Comparison of ENCODE assay signal across 30 mouse cellular contexts in genomic region chr5:20860565-20860964, GRCm38 (mm10). TPM values are rescaled to one million over a fixed set of nuclear protein-coding genes. Genes with fewer than 3 reads are reported as not detected.
A peak's percentile ranks its signal among the peaks of the same experiment; 100 is the strongest.
DNase-seq lines count a peak whose midpoint lies in the region; ATAC-seq and TF ChIP-seq lines count a peak whose summit lies in the region.
"Had no signal": no experiment of that assay in that cellular context is flagged by ENCODE, and none has a peak within 500 bp of the region (broad histone marks: within the 10 kb centered on the region; RNA-seq: fewer than 3 reads in every experiment).

No protein-coding gene starts in this region.

- no peak for TF ChIP-seq POLR2A in bone marrow macrophage, adult 2 months (IDR thresholded peaks at IDR 0.05; ENCODE audit: borderline replicate concordance, low read depth, low read length)
- TF ChIP-seq POLR2A in lung, adult 2 months (IDR thresholded peaks at IDR 0.05; ENCODE audit: borderline replicate concordance, extremely low read depth, low read depth, low read length) = no peak

- H3K9me3 ChIP-seq in kidney, embryonic 16.5 days (ENCODE audit: low read length) = no peaks in the 10 kb centered on the region
- H3K9me3 ChIP-seq: embryonic facial prominence, embryonic 13.5 days; embryonic facial prominence, embryonic 15.5 days; forebrain, embryonic 10.5 days; forebrain, embryonic 12.5 days; G1E had no signal

- peak overlapping the region; percentile 53 for H3K27ac ChIP-seq in bone marrow macrophage, adult 2 months (ENCODE audit: insufficient read depth, low read depth, low read length)
- H3K27ac ChIP-seq in kidney, embryonic 16.5 days (ENCODE audit: low read length) = no peak overlapping the region
- H3K27ac ChIP-seq: embryonic facial prominence, embryonic 13.5 days; embryonic facial prominence, embryonic 15.5 days; forebrain, embryonic 10.5 days; forebrain, embryonic 12.5 days had no signal

- H3K4me2 ChIP-seq in kidney, embryonic 16.5 days (replicated peaks; ENCODE audit: low read depth, low read length) = no peak overlapping the region
- H3K4me2 ChIP-seq: embryonic facial prominence, embryonic 13.5 days; embryonic facial prominence, embryonic 15.5 days; forebrain, embryonic 12.5 days had no signal

- no peak overlapping the region for H3K4me3 ChIP-seq in bone marrow macrophage, adult 2 months (ENCODE audit: insufficient read depth, low read length)
- H3K4me3 ChIP-seq in kidney, embryonic 16.5 days (ENCODE audit: low read length) = no peak overlapping the region
- H3K4me3 ChIP-seq in lung, adult 2 months (replicated peaks; ENCODE audit: extremely low read depth, low read depth, low read length) = no peak overlapping the region
- H3K4me3 ChIP-seq: embryonic facial prominence, embryonic 13.5 days; embryonic facial prominence, embryonic 15.5 days; erythroblast, embryonic 14.5 days; forebrain, embryonic 10.5 days; forebrain, embryonic 12.5 days had no signal

- ATAC-seq in granulocyte monocyte progenitor cell, adult 5-6 weeks (replicated peaks; ENCODE audit: poor library complexity, severe bottlenecking) = peak; percentile 61
- ATAC-seq in monocyte, adult 5-6 weeks (replicated peaks; ENCODE audit: insufficient number of reproducible peaks, low FRiP score, low TSS enrichment, poor library complexity, severe bottlenecking) = peak; percentile 56; the same call in 1 of the 2 replicates
- ATAC-seq in kidney, embryonic 16.5 days (ENCODE audit: low FRiP score, low TSS enrichment) = no peak
- ATAC-seq: activated CD4-positive, CD25-positive, alpha-beta regulatory T cell, adult 4 months; CD4-positive, CD25-positive, alpha-beta regulatory T cell, adult 4 months; forebrain, embryonic 14.5 days; forebrain, embryonic 16.5 days; Patski had no signal

- no peaks in the 10 kb centered on the region for H3K36me3 ChIP-seq in kidney, embryonic 16.5 days (ENCODE audit: insufficient read depth, low read length)
- H3K36me3 ChIP-seq: embryonic facial prominence, embryonic 13.5 days; embryonic facial prominence, embryonic 15.5 days had no signal

- peaks cover 25% of the 10 kb centered on the region for H3K4me1 ChIP-seq in bone marrow macrophage, adult 2 months (ENCODE audit: control insufficient read depth, insufficient read depth, low read length)
- peaks cover 19% of the 10 kb centered on the region for H3K4me1 ChIP-seq in kidney, embryonic 16.5 days (ENCODE audit: insufficient read depth, low read length)
- H3K4me1 ChIP-seq in lung, adult 2 months (ENCODE audit: control insufficient read depth, insufficient read depth, low read length) = 0 out of 2 replicates have a peak, but pooled peaks cover 3% of the 10 kb centered on the region
- H3K4me1 ChIP-seq: embryonic facial prominence, embryonic 15.5 days; forebrain, embryonic 10.5 days; forebrain, embryonic 12.5 days had no signal

- 89% methylated on average over 4 of the region's 4 CpGs for WGBS in kidney, embryonic 16.5 days
- 92% methylated on average over 4 of the region's 4 CpGs for WGBS in lung, adult 2 months

- TF ChIP-seq CTCF in bone marrow macrophage, adult 2 months (IDR thresholded peaks at IDR 0.05; ENCODE audit: low read depth, low read length) = no peak
- TF ChIP-seq CTCF in lung, adult 2 months (IDR thresholded peaks at IDR 0.05; ENCODE audit: insufficient read depth, low read length) = no peak

- no peaks in the 10 kb centered on the region for H3K27me3 ChIP-seq in kidney, embryonic 16.5 days (ENCODE audit: insufficient read depth, low read length)
- H3K27me3 ChIP-seq: CH12.LX; embryonic facial prominence, embryonic 13.5 days; embryonic facial prominence, embryonic 15.5 days; forebrain, embryonic 12.5 days; Patski had no signal

- peak; percentile 35 for DNase-seq in 416B (ENCODE audit: low read depth)
- DNase-seq in embryo, embryonic 11 days = no peak
- no peak for DNase-seq in lung, adult 18-20 months
- no peak for DNase-seq in lung, adult 2 months
- DNase-seq: adrenal gland, adult 8-10 months; adrenal gland, postnatal 14 days; adrenal gland, postnatal 36 days; B cell, adult 2 months; cerebellum, adult 11 months; cerebellum, adult 18-20 months; cerebellum, adult 8-10 months; cerebellum, adult 9-11 months; cerebellum, postnatal 14 days; cerebellum, postnatal 36 days had no signal

- H3K9ac ChIP-seq in kidney, embryonic 16.5 days (replicated peaks; ENCODE audit: low read length) = no peak overlapping the region
- H3K9ac ChIP-seq: embryonic facial prominence, embryonic 13.5 days; embryonic facial prominence, embryonic 15.5 days; forebrain, embryonic 12.5 days had no signal

RNA-seq across cellular contexts. Expression of gene Phtf2, which starts 21.4 kb away (rescaled TPM):
- polyA plus RNA-seq in bone marrow macrophage, adult 2 months (2012; ENCODE audit: insufficient read depth, insufficient read length, missing spikeins) = 10.7 and 14.1 TPM in 2 replicates
- 11.2 and 17.7 TPM in 2 replicates for total RNA-seq in granulocyte monocyte progenitor cell, adult 5-6 weeks (2014; fragmentation: Nextera tagmentation)
- 12.3 and 12.6 TPM in 2 replicates for total RNA-seq in granulocyte monocyte progenitor cell, adult 5-6 weeks (2017)
- 33.4 to 43.6 TPM (median 39.7 TPM) in 3 replicates for total RNA-seq in monocyte, adult 5-6 weeks (2017)
- 15.8 and 16.9 TPM in 2 replicates for polyA plus RNA-seq in kidney, embryonic 16.5 days (2015; fragmentation: Nextera tagmentation; extraction: Ambion mirVana)
- 1.00 and 2.7 TPM in 2 replicates for polyA plus RNA-seq in lung, adult 2 months (2012; rRNA removed)

RNA-seq across cellular contexts. Expression of gene Tmem60, which starts 21.4 kb away (rescaled TPM):
- polyA plus RNA-seq in bone marrow macrophage, adult 2 months (2012; ENCODE audit: insufficient read depth, insufficient read length, missing spikeins) = 30.9 and 31.8 TPM in 2 replicates
- total RNA-seq in granulocyte monocyte progenitor cell, adult 5-6 weeks (2014; fragmentation: Nextera tagmentation) = 25.9 and 39.1 TPM in 2 replicates
- 13.6 and 18.0 TPM in 2 replicates for total RNA-seq in granulocyte monocyte progenitor cell, adult 5-6 weeks (2017)
- total RNA-seq in monocyte, adult 5-6 weeks (2017) = 9.7 to 19.7 TPM (median 12.5 TPM) in 3 replicates
- polyA plus RNA-seq in kidney, embryonic 16.5 days (2015; fragmentation: Nextera tagmentation; extraction: Ambion mirVana) = 52.9 and 53.9 TPM in 2 replicates
- polyA plus RNA-seq in lung, adult 2 months (2012; rRNA removed) = 7.8 and 12.4 TPM in 2 replicates
